Mouse (Mus musculus): ENCODE data around the gene Mn1.

GRCm38 (mm10) chr5:111443636-111444035, 26.5 kb downstream of the Mn1 start:
- no peak for TF ChIP-seq GABPA (IDR thresholded peaks at IDR 0.05; ENCODE audit: insufficient replicate concordance, low read depth, low read length)
- TF ChIP-seq HCFC1 (IDR thresholded peaks at IDR 0.05; ENCODE audit: low read depth, low read length), result no peak
- no peak for TF ChIP-seq MEF2A (IDR thresholded peaks at IDR 0.05; ENCODE audit: borderline replicate concordance, low read depth, low read length)
- no peak for TF ChIP-seq POLR2A (IDR thresholded peaks at IDR 0.05; ENCODE audit: low read depth, low read length)
- TF ChIP-seq CTCF (conservative IDR thresholded peaks at IDR 0.05 in 1 of 2, IDR thresholded peaks at IDR 0.05 in 1 of 2; ENCODE audit: low read depth in 2 of 2, low read length in 2 of 2), result no peak
